Mouse (Mus musculus) embryonic facial prominence, embryonic 15.5 days (tissue): ENCODE data around the gene Sh3bp4. TPM values are rescaled to one million over a fixed set of nuclear protein-coding genes. Genes with fewer than 3 reads are reported as not detected.

Experiments
- ATAC-seq: fragments of 200-750 bp; cut with Nextera tagmentation; 2 replicates; pipeline ENCODE4 v1.8.0; 2017; ENCODE audit warnings: low read depth, moderate TSS enrichment; ENCODE audit not compliant: insufficient number of reproducible peaks, low FRiP score, low TSS enrichment
- H3K27ac ChIP-seq: fragments of 300-500 bp; sonication (generic); replicated peaks from 2 replicates; pipeline ENCODE4 v1.5.1; 2015; ENCODE audit warnings: mild to moderate bottlenecking, inconsistent platforms
- H3K27me3 ChIP-seq: fragments of 300-500 bp; sonication (generic); 2 replicates; pipeline ENCODE4 v1.6.1; 2015; ENCODE audit warnings: inconsistent platforms
- H3K36me3 ChIP-seq: fragments of 300-500 bp; sonication (generic); 2 replicates; pipeline ENCODE4 v1.6.1; 2015; ENCODE audit warnings: mild to moderate bottlenecking, inconsistent platforms
- H3K4me1 ChIP-seq: fragments of 300-500 bp; sonication (generic); 2 replicates; pipeline ENCODE4 v1.6.1; 2015; ENCODE audit warnings: inconsistent platforms
- H3K4me2 ChIP-seq: fragments of 300-500 bp; sonication (generic); replicated peaks from 2 replicates; pipeline ENCODE4 v1.6.1; 2015; ENCODE audit warnings: mild to moderate bottlenecking, inconsistent platforms
- H3K4me3 ChIP-seq: fragments of 300-500 bp; sonication (generic); replicated peaks from 2 replicates; pipeline ENCODE4 v1.5.1; 2015; ENCODE audit warnings: mild to moderate bottlenecking, inconsistent platforms
- H3K9ac ChIP-seq: fragments of 300-500 bp; sonication (generic); 2 replicates; pipeline ENCODE4 v1.6.1; 2015; ENCODE audit warnings: inconsistent platforms
- H3K9me3 ChIP-seq: fragments of 300-500 bp; sonication (generic); replicated peaks from 2 replicates; pipeline ENCODE4 v1.6.1; 2016; ENCODE audit warnings: inconsistent platforms
- WGBS: fragments of 180-500 bp; shearing (Covaris S2); methylation state at CpG from one replicate; pipeline ENCODE4 v1.1.7; 2015; 5-methylcytosine and 5-hydroxymethylcytosine counted together
- polyA plus RNA-seq: library from polyadenylated mRNA; unstranded; fragments of >200 nt; fragmentation: Nextera tagmentation; extraction: Ambion mirVana; gene quantifications from 2 replicates; pipeline ENCODE4 v1.2.1, GENCODE M21; 2015

Gene Sh3bp4
- polyA plus RNA-seq, 1 experiment from 2014 or later, result 26.6 TPM

GRCm38 (mm10) chr1:89131018-89131540 is 60.9 kb downstream of the Sh3bp4 start:
- Histone ChIP-seq H3K4me2 (no peak overlapping the region), H3K4me1 (peaks cover 38% of the 10 kb centered on the region), H3K9ac (no peak overlapping the region), H3K27me3 (no peaks in the 10 kb centered on the region), H3K9me3 (no peaks in the 10 kb centered on the region), H3K27ac (peak overlapping the region; percentile 39; the same call in 1 of the 2 replicates), H3K36me3 (no peaks in the 10 kb centered on the region), H3K4me3 (no peak overlapping the region)
- ATAC-seq, result no peak
- 69% methylated on average over 14 of the region's 14 CpGs for WGBS

- ATAC-seq, result no peak
- 70% methylated on average over 8 of the region's 8 CpGs for WGBS
- H3K9ac ChIP-seq, result no peak overlapping the region
- no peaks in the 10 kb centered on the region for H3K9me3 ChIP-seq
- H3K27ac ChIP-seq, result 0 out of 2 replicates have a peak overlapping the region, but pooled peaks have one; percentile 39
- no peak overlapping the region for H3K4me2 ChIP-seq
- H3K36me3 ChIP-seq, result no peaks in the 10 kb centered on the region
- H3K27me3 ChIP-seq, result no peaks in the 10 kb centered on the region
- no peak overlapping the region for H3K4me3 ChIP-seq
- peaks cover 44% of the 10 kb centered on the region for H3K4me1 ChIP-seq
Measured at GRCm38 (mm10) chr1:89131707-89132106, 61.5 kb downstream of the Sh3bp4 start.

DNA sequence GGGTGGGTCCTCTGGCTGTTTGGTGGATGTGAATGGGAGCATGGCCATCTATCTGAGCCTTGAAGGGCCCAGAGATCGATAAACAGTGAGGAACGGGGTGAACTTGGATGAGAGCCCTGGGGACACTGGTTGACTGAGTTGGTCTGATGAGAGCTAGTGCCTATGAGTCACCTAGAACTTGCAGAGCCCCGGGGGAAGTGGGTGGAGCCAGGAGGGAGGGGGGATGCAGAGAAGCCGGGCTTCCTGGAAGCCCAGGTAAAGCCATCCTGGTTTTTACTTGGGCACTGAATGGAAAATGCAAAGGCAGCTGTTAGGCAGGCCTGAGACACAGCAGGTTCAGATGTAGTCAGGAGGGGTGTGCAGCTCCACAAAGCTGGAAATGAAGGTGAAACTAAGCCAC is 63.1 kb downstream of the Sh3bp4 start:
- no peaks in the 10 kb centered on the region for H3K36me3 ChIP-seq
- H3K4me3 ChIP-seq, result no peak overlapping the region
- no peaks in the 10 kb centered on the region for H3K9me3 ChIP-seq
- ATAC-seq, result no peak
- no peaks in the 10 kb centered on the region for H3K27me3 ChIP-seq
- WGBS, result 54% methylated on average over 4 of the region's 4 CpGs
- H3K4me2 ChIP-seq, result no peak overlapping the region
- H3K27ac ChIP-seq, result no peak overlapping the region
- no peak overlapping the region for H3K9ac ChIP-seq
- H3K4me1 ChIP-seq, result peaks cover 60% of the 10 kb centered on the region

DNA sequence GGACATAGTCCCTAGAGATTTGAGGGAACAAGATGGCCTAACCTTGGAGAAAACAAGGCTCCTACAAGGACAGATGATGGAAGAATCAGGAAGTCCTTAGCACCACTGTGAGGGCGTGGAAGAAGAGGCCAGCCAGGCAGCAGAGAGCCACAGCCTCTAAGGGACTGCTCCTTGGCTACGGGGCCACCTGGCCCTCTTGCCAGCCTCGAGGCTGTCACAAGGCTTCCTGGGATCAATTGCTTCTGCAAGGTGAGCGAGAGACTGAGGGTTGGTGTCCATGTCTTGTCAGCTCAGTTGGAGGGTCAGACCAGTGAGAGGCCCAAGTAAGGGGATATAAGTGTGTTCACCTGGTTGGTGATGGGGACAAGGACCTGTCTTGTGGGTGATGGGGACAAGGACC is 63.5 kb downstream of the Sh3bp4 start:
- H3K9me3 ChIP-seq, result no peaks in the 10 kb centered on the region
- WGBS, result 78% methylated on average over 4 of the region's 4 CpGs
- H3K36me3 ChIP-seq, result no peaks in the 10 kb centered on the region
- no peak overlapping the region for H3K27ac ChIP-seq
- no peaks in the 10 kb centered on the region for H3K27me3 ChIP-seq
- no peak overlapping the region for H3K4me2 ChIP-seq
- peaks cover 65% of the 10 kb centered on the region for H3K4me1 ChIP-seq
- no peak for ATAC-seq
- H3K9ac ChIP-seq, result no peak overlapping the region
- H3K4me3 ChIP-seq, result no peak overlapping the region

- Histone ChIP-seq H3K27me3 (no peaks in the 10 kb centered on the region), H3K27ac (no peak overlapping the region), H3K9me3 (no peaks in the 10 kb centered on the region), H3K4me1 (peaks cover 58% of the 10 kb centered on the region), H3K4me3 (no peak overlapping the region), H3K9ac (no peak overlapping the region), H3K4me2 (no peak overlapping the region), H3K36me3 (peaks cover 10% of the 10 kb centered on the region)
- ATAC-seq, result no peak
- WGBS, result 60% methylated on average over 13 of the region's 13 CpGs
Measured at GRCm38 (mm10) chr1:89136089-89136811, 66.0 kb downstream of the Sh3bp4 start.

DNA sequence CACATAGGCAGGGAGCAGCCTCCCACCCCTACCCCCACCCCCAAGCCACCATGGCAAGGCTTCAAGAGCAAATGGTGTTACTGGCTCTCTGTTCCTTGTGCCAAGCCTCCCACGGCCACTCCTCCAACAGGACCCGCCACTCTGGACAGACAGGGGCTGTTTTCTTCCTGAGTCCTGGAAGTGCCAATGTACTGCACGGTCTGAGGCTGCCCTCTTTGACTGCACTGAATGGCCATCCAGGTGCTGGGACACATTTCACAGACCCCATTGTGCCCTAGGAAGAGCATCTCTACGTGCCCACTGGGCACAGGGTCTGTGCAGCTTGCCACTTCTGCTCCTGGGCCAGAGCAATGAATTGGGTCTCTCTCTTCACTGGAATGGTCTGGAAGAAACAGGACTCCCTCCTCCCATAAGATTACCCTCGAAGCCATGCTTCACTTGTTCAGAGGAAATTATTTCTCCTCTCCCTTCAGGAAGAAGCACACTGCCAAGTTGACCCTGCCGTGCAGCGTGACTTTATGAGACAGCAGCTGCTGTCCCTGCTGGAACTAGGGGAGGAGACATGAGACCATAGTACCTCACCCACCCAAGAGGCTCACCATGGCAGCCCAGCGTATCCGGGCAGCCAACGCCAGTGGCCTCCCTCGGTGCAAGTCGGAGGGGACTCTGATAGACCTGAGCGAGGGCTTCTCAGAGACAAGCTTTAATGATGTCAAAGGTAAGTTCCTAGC is 67.0 kb downstream of the Sh3bp4 start:
- H3K9ac ChIP-seq, result no peak overlapping the region
- H3K27ac ChIP-seq, result no peak overlapping the region
- 75% methylated on average over 13 of the region's 13 CpGs for WGBS
- no peaks in the 10 kb centered on the region for H3K9me3 ChIP-seq
- ATAC-seq, result no peak
- H3K36me3 ChIP-seq, result peaks cover 12% of the 10 kb centered on the region
- H3K27me3 ChIP-seq, result no peaks in the 10 kb centered on the region
- H3K4me2 ChIP-seq, result no peak overlapping the region
- H3K4me1 ChIP-seq, result peaks cover 49% of the 10 kb centered on the region
- no peak overlapping the region for H3K4me3 ChIP-seq

DNA sequence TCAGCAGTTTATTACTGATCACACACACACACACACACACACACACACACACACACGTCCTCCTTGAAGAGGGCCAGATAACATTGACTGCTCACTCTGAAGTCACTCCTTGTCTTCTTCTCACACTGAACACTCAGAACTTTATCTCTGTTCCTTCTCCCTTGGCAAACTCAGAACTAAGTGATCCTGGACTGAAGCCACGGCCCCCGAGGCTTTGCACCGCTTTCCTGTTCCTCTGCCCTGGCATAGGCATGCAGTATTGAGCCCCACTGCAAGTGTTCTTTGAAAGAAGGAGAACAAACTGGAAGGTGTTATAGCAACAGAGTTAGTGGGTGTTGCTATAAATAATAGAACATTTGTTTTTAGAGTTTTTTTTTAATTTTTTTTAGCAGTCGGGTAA is 68.1 kb downstream of the Sh3bp4 start:
- Histone ChIP-seq H3K36me3 (peaks cover 15% of the 10 kb centered on the region), H3K4me2 (no peak overlapping the region), H3K4me1 (peaks cover 43% of the 10 kb centered on the region), H3K4me3 (no peak overlapping the region), H3K27ac (no peak overlapping the region), H3K9ac (no peak overlapping the region), H3K9me3 (no peaks in the 10 kb centered on the region), H3K27me3 (no peaks in the 10 kb centered on the region)
- no peak for ATAC-seq
- WGBS, result 40% methylated on average over 5 of the region's 5 CpGs

- Histone ChIP-seq H3K4me2 (no peak overlapping the region), H3K9me3 (no peaks in the 10 kb centered on the region), H3K9ac (no peak overlapping the region), H3K4me1 (peaks cover 38% of the 10 kb centered on the region), H3K27ac (no peak overlapping the region), H3K4me3 (no peak overlapping the region), H3K36me3 (peaks cover 33% of the 10 kb centered on the region), H3K27me3 (no peaks in the 10 kb centered on the region)
- 84% methylated on average over 9 of the region's 9 CpGs for WGBS
- ATAC-seq, result no peak
Measured at GRCm38 (mm10) chr1:89140113-89140512, 69.9 kb downstream of the Sh3bp4 start.

- Histone ChIP-seq H3K9me3 (no peaks in the 10 kb centered on the region), H3K4me2 (no peak overlapping the region), H3K27me3 (no peaks in the 10 kb centered on the region), H3K9ac (no peak overlapping the region), H3K4me3 (no peak overlapping the region), H3K4me1 (no peaks in the 10 kb centered on the region), H3K27ac (no peak overlapping the region), H3K36me3 (peaks cover 37% of the 10 kb centered on the region)
- ATAC-seq, result no peak
- 82% methylated on average over 7 of the region's 7 CpGs for WGBS
Measured at GRCm38 (mm10) chr1:89151071-89151470, 80.9 kb downstream of the Sh3bp4 start.

GRCm38 (mm10) chr1:89152576-89152975 is 82.4 kb downstream of the Sh3bp4 start:
- H3K4me1 ChIP-seq, result no peaks in the 10 kb centered on the region
- no peak overlapping the region for H3K27ac ChIP-seq
- H3K9me3 ChIP-seq, result no peaks in the 10 kb centered on the region
- ATAC-seq, result no peak
- no peaks in the 10 kb centered on the region for H3K27me3 ChIP-seq
- H3K4me2 ChIP-seq, result no peak overlapping the region
- WGBS, result 84% methylated on average over 7 of the region's 7 CpGs
- H3K36me3 ChIP-seq, result peaks cover 32% of the 10 kb centered on the region
- H3K4me3 ChIP-seq, result no peak overlapping the region
- no peak overlapping the region for H3K9ac ChIP-seq

- H3K36me3 ChIP-seq, result peaks cover 32% of the 10 kb centered on the region
- H3K4me2 ChIP-seq, result no peak overlapping the region
- no peak overlapping the region for H3K4me3 ChIP-seq
- H3K4me1 ChIP-seq, result no peaks in the 10 kb centered on the region
- ATAC-seq, result no peak
- 84% methylated on average over 6 of the region's 6 CpGs for WGBS
- H3K9ac ChIP-seq, result no peak overlapping the region
- H3K27ac ChIP-seq, result no peak overlapping the region
- H3K9me3 ChIP-seq, result no peaks in the 10 kb centered on the region
- H3K27me3 ChIP-seq, result no peaks in the 10 kb centered on the region
Measured at GRCm38 (mm10) chr1:89153203-89153602, 83.0 kb downstream of the Sh3bp4 start.
